Mouse (Mus musculus) CH12.LX (cell line): Measurements from ENCODE around the gene Fmo4. TPM values are rescaled to one million over a fixed set of nuclear protein-coding genes. Genes with fewer than 3 reads are reported as not detected.

Source experiments
- DNase-seq: peaks from one replicate; pipeline ENCODE4 v3.0.0-alpha.2; 2013; ENCODE audit errors: extremely low read depth
- H3K27ac ChIP-seq: 2 replicates; pipeline ENCODE4 v1.5.1; 2012; ENCODE audit warnings: low read depth, mild to moderate bottlenecking, control low read depth, moderate library complexity; ENCODE audit not compliant: insufficient read depth
- H3K27me3 ChIP-seq: replicated peaks from 2 replicates; pipeline ENCODE3; 2012; ENCODE audit warnings: inconsistent platforms
- H3K36me3 ChIP-seq, 2 experiments: replicated peaks in 1 of 2; 2 replicates each; pipeline versions ENCODE3 to v1.6.1; 2012; ENCODE audit warnings: inconsistent platforms in 1 of 2, low read length in 1 of 2, mild to moderate bottlenecking in 1 of 2, mixed read lengths in 1 of 2, moderate library complexity in 1 of 2; ENCODE audit not compliant: control insufficient read depth in 1 of 2, insufficient read depth in 1 of 2
- H3K4me1 ChIP-seq, 2 experiments: 2 replicates each; pipeline ENCODE4 v1.6.1; 2012; ENCODE audit warnings: inconsistent platforms in 1 of 2, moderate library complexity in 1 of 2; ENCODE audit not compliant: insufficient read depth in 2 of 2, control insufficient read depth in 1 of 2
- H3K4me2 ChIP-seq: 2 replicates; pipeline ENCODE4 v1.6.1; 2012; ENCODE audit warnings: low read depth, mild to moderate bottlenecking, control low read depth; ENCODE audit not compliant: poor library complexity, insufficient read depth, severe bottlenecking
- H3K4me3 ChIP-seq, 3 experiments: fragments of 150-350 bp in 1 of 3; sonication (generic) in 1 of 3; replicated peaks in 1 of 3; 2 replicates each; pipeline versions ENCODE3 to v1.5.1; 2011 to 2012; ENCODE audit warnings: low read depth in 2 of 3, low read length in 2 of 3, mild to moderate bottlenecking in 2 of 3, moderate library complexity in 2 of 3, control low read depth in 1 of 3, improper control_type of control experiment in 1 of 3, inconsistent platforms in 1 of 3, mixed read lengths in 1 of 3; ENCODE audit not compliant: poor library complexity in 1 of 3
- H3K79me2 ChIP-seq: replicated peaks from 2 replicates; pipeline ENCODE4 v1.6.1; 2012; ENCODE audit warnings: mild to moderate bottlenecking, moderate library complexity; ENCODE audit not compliant: control insufficient read depth, poor library complexity, insufficient read depth, severe bottlenecking; ENCODE audit errors: extremely low read depth
- H3K9ac ChIP-seq: 2 replicates; pipeline ENCODE4 v1.6.1; 2012; ENCODE audit warnings: low read depth, mild to moderate bottlenecking, control low read depth, moderate library complexity; ENCODE audit not compliant: insufficient read depth
- H3K9me3 ChIP-seq: replicated peaks from 2 replicates; pipeline ENCODE3; 2012; ENCODE audit warnings: low read length, inconsistent platforms, mixed read lengths
- CHD1 ChIP-seq: IDR thresholded peaks from 2 replicates; pipeline ENCODE4 v1.6.1; 2012; ENCODE audit warnings: low read depth, low read length, improper control_type of control experiment, inconsistent platforms
- CTCF ChIP-seq, 2 experiments: IDR thresholded peaks in 1 of 2; conservative IDR thresholded peaks in 1 of 2; 2 replicates each; pipeline ENCODE4 v1.5.1; 2011 to 2012; ENCODE audit warnings: low read depth in 2 of 2, low read length in 2 of 2, improper control_type of control experiment in 1 of 2, inconsistent platforms in 1 of 2, mild to moderate bottlenecking in 1 of 2, moderate library complexity in 1 of 2
- EP300 ChIP-seq: IDR thresholded peaks from 2 replicates; pipeline ENCODE4 v1.6.1; 2011; ENCODE audit warnings: low read length, improper control_type of control experiment
- JUND ChIP-seq: conservative IDR thresholded peaks from 2 replicates; pipeline ENCODE4 v1.6.1; 2011; ENCODE audit warnings: low read depth, low read length, improper control_type of control experiment
- MAZ ChIP-seq: IDR thresholded peaks from 2 replicates; pipeline ENCODE4 v1.6.1; 2012; ENCODE audit warnings: low read depth, mild to moderate bottlenecking, inconsistent platforms, low read length, improper control_type of control experiment, moderate library complexity
- POLR2AphosphoS2 ChIP-seq: IDR thresholded peaks from 2 replicates; pipeline ENCODE4 v1.6.1; 2011; ENCODE audit warnings: low read depth, low read length, improper control_type of control experiment
- RCOR1 ChIP-seq: conservative IDR thresholded peaks from 2 replicates; pipeline ENCODE4 v1.6.1; 2012; ENCODE audit warnings: low read depth, mild to moderate bottlenecking, inconsistent platforms, low read length, improper control_type of control experiment
- TCF12 ChIP-seq: IDR thresholded peaks from 2 replicates; pipeline ENCODE4 v1.6.1; 2014; ENCODE audit warnings: low read depth, mild to moderate bottlenecking, inconsistent platforms, low read length, improper control_type of control experiment
- ZMIZ1 ChIP-seq: IDR thresholded peaks from 2 replicates; pipeline ENCODE4 v1.6.1; 2012; ENCODE audit warnings: low read depth, mild to moderate bottlenecking, inconsistent platforms, low read length, improper control_type of control experiment
- dilution Hi-C: fragments of 300-500 bp; cut with MboI; formaldehyde crosslinking; loops from 2 replicates; pipeline ENCODE4 v1.14.3; 2020; ENCODE audit warnings: low sequenced_read_pairs; ENCODE audit not compliant: extremely low pct_unique_long_range_greater_than_20kb, extremely low pct_ligation_motif_present
- in situ Hi-C: fragments of 300-500 bp; cut with MboI; formaldehyde crosslinking; loops from 3 replicates; pipeline ENCODE4 v1.14.3; 2019; ENCODE audit warnings: low sequenced_read_pairs, low pct_ligation_motif_present, low pct_unique_long_range_greater_than_20kb, mixed read lengths
- polyA plus RNA-seq: library from polyadenylated mRNA; unstranded; fragments of >175 nt; gene quantifications from 2 replicates; pipeline ENCODE4 v1.2.1, GENCODE M21; 2012; ENCODE audit warnings: low read depth; ENCODE audit not compliant: insufficient read length
- total RNA-seq, 2 experiments: library from RNA; depleted of rRNA; stranded (reverse); fragments of 300-350 nt in 1 of 2; fragments of >200 nt in 1 of 2; gene quantifications; 2 replicates each; pipeline ENCODE4 v1.2.3; 2012 to 2014

Fmo4 gene
- total and polyA plus RNA-seq, 3 experiments = not detected

GRCm38 (mm10) chr1:162808541-162808940 lies 5.2 kb downstream of the Fmo4 start:
- in situ Hi-C loops = no loop called here
- TF ChIP-seq JUND (no peak), ZMIZ1 (no peak), TCF12 (no peak), MAZ (no peak), RCOR1 (no peak)
- Histone ChIP-seq H3K4me1 (0 out of 4 replicates have a peak, but pooled peaks cover 0 to 3% of the 10 kb centered on the region in 2 experiments), H3K27me3 (no peaks in the 10 kb centered on the region), H3K4me3 (no peak overlapping the region), H3K79me2 (no peaks in the 10 kb centered on the region), H3K9me3 (no peaks in the 10 kb centered on the region), H3K36me3 (no peaks in the 10 kb centered on the region), H3K9ac (no peak overlapping the region), H3K27ac (no peak overlapping the region), H3K4me2 (no peak overlapping the region)
- dilution Hi-C loops = no loop called here
- no peak for DNase-seq

GRCm38 (mm10) chr1:162807441-162807840 lies 6.3 kb downstream of the Fmo4 start:
- no peak overlapping the region for H3K4me3 ChIP-seq
- in situ Hi-C loops = no loop called here
- no peak overlapping the region for H3K9ac ChIP-seq

GRCm38 (mm10) chr1:162805011-162805410 lies 8.8 kb downstream of the Fmo4 start:
- H3K27me3 ChIP-seq = no peaks in the 10 kb centered on the region
- no peaks in the 10 kb centered on the region for H3K36me3 ChIP-seq
- no peak overlapping the region for H3K4me2 ChIP-seq
- dilution Hi-C loops (no loop called here), in situ Hi-C loops (no loop called here)
- no peak for DNase-seq
- no peaks in the 10 kb centered on the region for H3K9me3 ChIP-seq
- TF ChIP-seq CTCF (conservative IDR thresholded peaks at IDR 0.05 in 1 of 2, IDR thresholded peaks at IDR 0.05 in 1 of 2; ENCODE audit: low read depth in 2 of 2, low read length in 2 of 2) = peak in 1 of 2 experiments; percentile 6; a peak in 1 of 4 replicates
- no peak for TF ChIP-seq RCOR1
- TF ChIP-seq, all 38 proteins: peak for 1
- Histone ChIP-seq H3K4me3 (no peak overlapping the region), H3K79me2 (no peaks in the 10 kb centered on the region), H3K27ac (no peak overlapping the region), H3K4me1 (0 out of 4 replicates have a peak, but pooled peaks cover 0 to 3% of the 10 kb centered on the region in 2 experiments), H3K9ac (no peak overlapping the region)

More at GRCm38 (mm10) chr1:162807441-162807840, 6.3 kb downstream of the Fmo4 start:
- Histone ChIP-seq H3K4me2 (no peak overlapping the region), H3K36me3 (no peaks in the 10 kb centered on the region)
- TF ChIP-seq CTCF (conservative IDR thresholded peaks at IDR 0.05 in 1 of 2, IDR thresholded peaks at IDR 0.05 in 1 of 2; ENCODE audit: low read depth in 2 of 2, low read length in 2 of 2) (no peak), CHD1 (no peak), ZMIZ1 (no peak), POLR2AphosphoS2 (no peak), EP300 (no peak)
- TF ChIP-seq, all 38 proteins: peak for 0
- Histone ChIP-seq H3K4me1 (0 out of 4 replicates have a peak, but pooled peaks cover 0 to 3% of the 10 kb centered on the region in 2 experiments), H3K27me3 (no peaks in the 10 kb centered on the region), H3K27ac (no peak overlapping the region), H3K79me2 (no peaks in the 10 kb centered on the region), H3K9me3 (no peaks in the 10 kb centered on the region)
- no peak for DNase-seq
- dilution Hi-C loops = no loop called here
